Mouse (Mus musculus) B cell, adult 2 months (primary cell): ENCODE measurements around the gene Gm11111.
"Not testable (repeated sequence)": the region's sequence is repeated elsewhere in the genome, so short reads cannot be mapped to it uniquely, and the experiment has no call there.

Experiments used
- DNase-seq, 2 experiments: peaks; one replicate each; pipeline ENCODE4 v3.0.0; 2022

Gene Gm11111

GRCm38 (mm10) chr5:98552395-98552794 lies at the start of gene Gm11111:
Gene Gm11111 (plus strand): TSS chr5:98552695.
- no peak for DNase-seq

DNA sequence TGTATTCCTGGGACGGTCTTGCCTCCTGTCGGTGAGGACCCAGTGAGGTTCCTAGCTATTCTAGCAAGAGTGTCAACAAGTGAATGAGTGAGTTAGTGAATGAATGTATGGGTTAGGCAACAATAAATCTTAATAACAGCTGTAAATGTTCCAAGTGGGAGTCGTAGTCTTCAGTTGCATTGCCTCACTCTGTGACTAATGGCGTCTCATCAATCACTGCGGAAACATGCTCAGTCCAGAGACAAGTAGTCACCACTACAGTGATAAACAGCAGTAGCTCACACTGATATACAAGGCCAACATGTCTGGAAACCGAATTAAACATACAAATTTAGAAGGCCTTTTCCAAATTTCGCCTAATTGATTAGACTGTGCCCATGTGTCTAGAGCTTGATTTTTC lies 36.3 kb upstream of the Gm11111 start:
- DNase-seq = no peak

DNA sequence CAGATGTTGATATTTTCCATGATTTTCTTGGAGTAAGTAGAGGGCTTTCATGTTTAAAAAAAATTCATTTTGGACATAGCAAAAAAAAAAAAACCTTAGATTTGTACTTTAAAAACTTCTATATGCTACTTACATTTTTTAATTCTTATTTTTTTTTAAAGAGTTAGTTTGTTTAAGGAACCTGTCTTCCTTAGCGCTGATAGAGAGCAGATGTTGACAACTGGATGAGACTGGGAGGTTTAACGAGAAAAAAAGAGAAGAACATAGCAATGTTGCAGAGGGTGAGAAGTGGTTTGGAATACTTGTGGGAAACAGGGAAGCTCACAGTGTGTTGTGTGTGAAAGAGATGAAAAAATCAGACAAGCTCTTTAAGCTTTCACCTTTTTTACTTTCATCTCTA lies 32.4 kb upstream of the Gm11111 start:
- no peak for DNase-seq

- DNase-seq = no peak
These were observed 30.1 kb upstream of the Gm11111 start for GRCm38 (mm10) chr5:98522270-98522977.

DNA sequence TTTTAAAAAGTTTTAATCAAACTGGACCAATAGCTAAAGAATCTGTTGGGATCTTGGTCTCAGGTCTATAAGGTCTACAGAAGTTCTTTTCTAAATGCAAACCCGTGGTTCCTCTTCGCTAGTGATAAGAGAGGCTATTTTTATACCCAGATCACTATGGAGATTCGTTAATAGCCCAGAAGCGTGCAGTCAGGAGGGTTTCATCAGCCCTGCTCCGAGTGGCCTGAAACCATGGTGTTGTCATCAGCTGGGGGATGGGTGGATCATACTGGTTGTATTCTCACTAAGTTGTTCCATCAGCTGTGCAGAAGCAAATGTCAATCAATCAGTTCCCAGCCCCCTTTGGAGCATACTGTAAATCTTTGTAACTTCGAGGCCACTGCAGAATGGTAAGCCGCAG lies 29.4 kb upstream of the Gm11111 start:
- DNase-seq = no peak

DNA sequence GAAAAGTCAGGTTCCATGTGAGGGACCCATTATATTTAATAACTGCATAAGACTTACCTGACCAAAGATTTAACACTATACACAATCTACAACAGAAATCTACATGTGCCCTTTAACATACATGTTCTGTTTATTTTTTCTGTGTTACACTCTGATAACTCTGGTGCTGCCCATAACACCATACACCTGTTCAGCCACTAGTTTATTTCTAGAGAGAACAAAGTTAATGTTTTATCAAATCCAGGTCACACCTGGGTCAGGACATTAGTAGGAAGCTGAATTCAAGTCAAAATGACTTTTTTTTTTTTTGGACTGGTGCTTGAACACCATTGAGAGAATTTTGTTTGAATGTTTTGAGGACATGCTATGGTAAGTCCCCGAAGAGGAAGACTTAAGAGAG lies 28.7 kb upstream of the Gm11111 start:
- DNase-seq = no peak

- DNase-seq = no peak
These were observed 11.2 kb upstream of the Gm11111 start for GRCm38 (mm10) chr5:98541333-98541732.

- no peak for DNase-seq
These were observed 2.2 kb upstream of the Gm11111 start for GRCm38 (mm10) chr5:98550285-98550684.

DNA sequence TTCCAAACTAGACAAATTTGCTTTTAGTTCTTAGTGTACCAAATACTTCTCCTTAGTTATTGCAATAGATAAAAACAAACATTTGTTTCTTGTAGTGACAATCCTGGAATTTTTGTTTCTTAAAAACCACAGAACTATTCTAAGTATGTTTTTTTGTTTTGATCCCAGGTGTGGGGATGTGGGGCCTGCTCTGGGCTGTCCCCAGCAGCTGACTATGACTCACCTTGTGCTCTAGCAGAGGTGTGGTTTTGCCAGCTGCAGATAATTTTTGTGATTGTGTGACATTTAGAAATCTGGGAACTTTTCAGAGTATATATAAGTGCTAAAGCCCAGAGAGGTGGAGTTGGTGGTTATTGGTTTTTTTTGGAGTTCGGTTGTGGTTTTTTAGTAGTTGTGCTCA lies 1.6 kb upstream of the Gm11111 start:
- DNase-seq = no peak

- DNase-seq = no peak
These were observed 511 bp downstream of the Gm11111 start for GRCm38 (mm10) chr5:98552811-98553601.

- DNase-seq = no peak
These were observed 8.8 kb downstream of the Gm11111 start for GRCm38 (mm10) chr5:98561301-98561700.

- DNase-seq = no peak
These were observed 10.3 kb downstream of the Gm11111 start for GRCm38 (mm10) chr5:98562806-98563205.

DNA sequence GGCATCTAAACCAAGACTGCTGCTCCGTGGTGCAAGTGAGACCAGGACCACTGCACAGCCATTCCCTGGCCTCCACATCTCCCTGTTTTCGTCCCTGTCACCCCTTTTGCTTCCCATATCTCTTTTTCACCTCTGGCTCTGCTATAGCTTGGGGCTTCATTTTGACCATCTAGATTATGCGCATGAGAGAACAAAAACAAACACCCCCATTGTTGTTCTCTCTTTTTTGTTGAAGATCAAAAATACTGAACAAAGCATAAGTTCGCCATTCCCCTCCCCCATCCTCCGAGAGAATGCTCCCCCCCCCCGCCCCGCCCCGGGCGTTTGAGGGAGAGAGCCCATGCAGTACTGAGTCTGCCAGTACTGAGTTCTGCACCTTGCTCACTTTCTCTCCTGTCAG lies 11.3 kb downstream of the Gm11111 start:
- no peak for DNase-seq

- no peak for DNase-seq
These were observed 14.1 kb downstream of the Gm11111 start for GRCm38 (mm10) chr5:98566461-98567193.

- DNase-seq = no peak
These were observed 16.0 kb downstream of the Gm11111 start for GRCm38 (mm10) chr5:98568481-98568880.

- no peak for DNase-seq
These were observed 16.6 kb downstream of the Gm11111 start for GRCm38 (mm10) chr5:98569029-98569513.

DNA sequence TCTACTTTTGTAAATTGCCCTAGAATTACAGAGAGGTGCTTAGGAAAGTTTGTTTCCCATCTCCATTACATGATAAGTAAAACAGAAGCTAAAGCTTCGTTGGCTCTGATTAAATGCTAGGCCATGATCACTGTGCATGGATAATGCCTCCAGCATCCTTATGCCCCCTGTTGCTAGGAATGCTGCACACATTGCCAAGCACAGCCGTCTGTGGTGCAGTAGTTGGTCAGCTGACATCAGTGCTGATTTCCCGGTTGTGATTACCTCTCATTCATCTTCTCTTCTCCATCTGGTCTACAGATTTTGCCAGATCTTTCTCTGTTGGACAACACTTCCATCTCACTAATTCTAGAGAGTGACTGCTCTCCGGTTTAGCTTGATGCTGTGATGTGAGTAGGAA lies 19.9 kb downstream of the Gm11111 start:
- DNase-seq = no peak

- DNase-seq = no peak
These were observed 22.4 kb downstream of the Gm11111 start for GRCm38 (mm10) chr5:98574711-98575470.

DNA sequence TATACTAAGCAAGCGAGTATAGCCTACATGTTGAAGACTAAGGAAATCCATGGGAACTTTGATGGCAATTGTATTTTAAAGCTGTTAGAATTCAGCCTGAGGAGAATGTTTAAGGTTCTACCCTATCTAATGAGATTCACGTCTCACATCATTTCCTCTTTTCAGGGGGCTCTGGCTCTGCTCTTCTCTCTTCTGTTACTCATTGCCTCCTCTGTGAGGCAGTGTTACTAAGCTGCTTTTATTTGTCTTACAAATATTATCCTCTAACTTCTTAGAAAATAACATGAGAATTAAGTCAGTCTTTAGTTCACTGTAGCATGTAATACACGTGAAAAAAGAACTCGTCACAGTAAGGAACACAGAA lies 23.0 kb downstream of the Gm11111 start:
- DNase-seq = no peak

DNA sequence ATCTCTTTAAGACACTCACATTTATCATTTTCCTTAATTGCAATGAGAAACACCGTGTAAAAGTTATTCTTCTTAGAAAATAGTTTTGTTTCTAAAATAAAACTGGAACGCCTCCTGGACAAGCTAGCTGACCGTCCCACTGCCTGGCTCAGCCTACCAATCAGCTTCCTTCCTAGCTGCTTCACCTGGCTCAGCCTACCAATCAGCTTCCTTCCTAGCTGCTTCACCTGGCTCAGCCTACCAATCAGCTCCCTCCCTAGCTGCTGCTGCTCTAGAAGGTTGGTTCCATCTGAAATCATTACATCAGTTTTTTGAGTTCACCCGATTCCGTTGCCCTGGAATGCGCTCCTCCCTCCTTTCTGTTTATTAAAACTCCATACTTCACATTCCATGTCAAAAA lies 24.0 kb downstream of the Gm11111 start:
- not testable (repeated sequence) for DNase-seq

GRCm38 (mm10) chr5:98578398-98578797 lies 25.9 kb downstream of the Gm11111 start:
- DNase-seq = no peak

DNA sequence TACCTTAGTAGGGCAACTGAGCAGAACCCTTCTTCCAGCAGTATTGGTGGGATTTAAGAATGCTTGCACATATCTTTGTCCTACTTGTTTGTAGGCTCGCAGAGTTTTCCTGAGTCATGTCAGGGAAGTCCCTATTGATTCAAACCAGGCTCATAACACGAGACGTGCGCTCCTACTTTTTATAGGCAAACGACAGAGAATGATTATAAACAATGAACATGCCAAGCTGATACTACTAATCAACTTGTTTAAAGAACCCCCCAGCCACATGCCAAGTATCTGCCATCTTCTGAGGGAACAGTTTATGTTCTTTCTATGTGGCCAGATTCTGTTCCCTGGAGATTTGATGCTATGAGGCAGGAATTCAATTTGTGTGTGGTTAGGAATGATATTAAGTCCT lies 28.3 kb downstream of the Gm11111 start:
- DNase-seq = no peak

GRCm38 (mm10) chr5:98582051-98582450 lies 29.6 kb downstream of the Gm11111 start:
- DNase-seq = no peak
